Mouse (Mus musculus) cerebellum, adult 2 months (tissue): ENCODE measurements around the gene Nmb.

Experiments used
- CTCF ChIP-seq: fragments of 200-500 bp; IDR thresholded peaks from 2 replicates; pipeline ENCODE4 v1.5.1; 2011; ENCODE audit warnings: low read depth, mild to moderate bottlenecking, control low read depth, low read length, moderate library complexity, borderline replicate concordance; ENCODE audit not compliant: insufficient read depth
- POLR2A ChIP-seq: fragments of 200-500 bp; IDR thresholded peaks from 2 replicates; pipeline ENCODE4 v1.6.1; 2011; ENCODE audit warnings: low read length, control low read depth, borderline replicate concordance; ENCODE audit not compliant: insufficient read depth

DNA sequence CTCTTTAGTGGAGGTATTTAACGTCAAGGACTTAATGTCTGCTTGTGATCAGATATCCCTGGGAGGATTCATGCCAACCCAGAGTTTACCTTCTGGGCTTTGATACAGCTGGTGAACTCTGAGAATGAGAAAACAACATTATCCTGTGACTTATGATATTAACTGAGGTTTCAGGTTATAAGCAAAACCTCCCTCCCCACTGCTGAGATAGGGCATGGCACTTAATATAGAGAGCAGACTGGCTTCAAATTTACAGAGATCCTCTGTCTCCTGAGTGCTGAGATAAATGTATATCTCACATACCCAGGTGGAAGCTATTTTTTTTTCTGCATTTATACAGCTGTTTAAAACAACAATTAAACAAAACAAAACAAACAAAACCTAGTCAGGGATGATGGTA is 27.9 kb upstream of the Nmb start:
- no peak for TF ChIP-seq CTCF
- TF ChIP-seq POLR2A: no peak
